Mouse (Mus musculus): ENCODE data around the gene Cmss1. TPM values are rescaled to one million over a fixed set of nuclear protein-coding genes. Genes with fewer than 3 reads are reported as not detected.

Gene Cmss1
- polyA plus RNA-seq, 1 experiment from 2014 or later = 38.8 TPM

DNA sequence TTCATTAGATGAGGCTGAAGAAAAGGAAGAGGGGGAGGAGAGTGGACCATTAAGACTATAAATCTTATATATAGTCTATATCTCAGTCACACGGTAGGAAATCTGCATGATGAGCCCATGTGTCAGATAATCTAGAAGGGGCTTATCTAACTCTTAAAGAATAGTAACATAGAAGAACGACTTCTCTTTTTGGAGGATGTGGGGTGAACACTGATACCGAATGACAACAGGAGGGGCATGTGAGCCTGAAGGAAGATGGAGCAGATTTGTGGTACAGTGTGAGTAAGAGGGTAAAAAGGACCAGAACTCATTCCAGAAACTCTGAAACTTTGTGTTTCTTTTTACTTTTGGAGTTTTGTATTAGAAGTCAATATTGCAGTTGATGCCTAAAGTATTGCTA is 97.6 kb downstream of the Cmss1 start:
- H3K4me2 ChIP-seq (replicated peaks) = no peak overlapping the region
- no peak overlapping the region for H3K4me3 ChIP-seq (replicated peaks; ENCODE audit: low read length)
- no peaks in the 10 kb centered on the region for H3K36me3 ChIP-seq (replicated peaks; ENCODE audit: control insufficient read depth, insufficient read depth)
- no peaks in the 10 kb centered on the region for H3K4me1 ChIP-seq (replicated peaks; ENCODE audit: control insufficient read depth, insufficient read depth, low read length)
- no peak overlapping the region for H3K9ac ChIP-seq
- no peak for ATAC-seq (ENCODE audit: low FRiP score)
- WGBS = 95% methylated on average over 3 of the region's 3 CpGs
- H3K27me3 ChIP-seq (ENCODE audit: control insufficient read depth, insufficient read depth, low read length) = no peaks in the 10 kb centered on the region
- no peak for DNase-seq (ENCODE audit: low spot score)
- no peak overlapping the region for H3K27ac ChIP-seq
- H3K9me3 ChIP-seq (ENCODE audit: control insufficient read depth, low read length) = no peaks in the 10 kb centered on the region

DNA sequence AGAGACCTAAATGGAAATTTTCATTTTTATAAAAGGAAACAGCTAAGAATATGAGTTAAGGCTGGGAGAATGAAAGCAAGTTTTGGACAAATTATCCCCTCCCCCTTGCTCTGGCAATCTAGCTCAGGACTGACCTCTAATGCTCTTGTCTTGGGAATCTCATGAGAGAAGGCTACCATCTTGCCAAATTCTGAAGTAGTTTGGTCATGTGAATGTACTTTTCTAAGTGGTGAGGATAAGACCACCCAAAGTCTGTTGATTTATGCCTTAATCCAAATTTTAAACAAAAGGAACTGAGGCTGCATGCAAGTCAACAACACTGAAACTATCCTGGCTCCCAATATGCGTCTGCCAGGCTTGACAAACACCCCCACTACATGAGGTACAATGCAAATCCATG is 98.3 kb downstream of the Cmss1 start:
- Histone ChIP-seq H3K27me3 (ENCODE audit: control insufficient read depth, insufficient read depth, low read length) (no peaks in the 10 kb centered on the region), H3K4me2 (replicated peaks) (no peak overlapping the region), H3K9ac (no peak overlapping the region), H3K9me3 (ENCODE audit: control insufficient read depth, low read length) (no peaks in the 10 kb centered on the region), H3K36me3 (replicated peaks; ENCODE audit: control insufficient read depth, insufficient read depth) (no peaks in the 10 kb centered on the region), H3K27ac (no peak overlapping the region), H3K4me3 (replicated peaks; ENCODE audit: low read length) (no peak overlapping the region), H3K4me1 (replicated peaks; ENCODE audit: control insufficient read depth, insufficient read depth, low read length) (no peaks in the 10 kb centered on the region)
- DNase-seq (ENCODE audit: low spot score) (no peak), ATAC-seq (ENCODE audit: low FRiP score) (no peak)
- 100% methylated on average over 1 of the region's 1 CpGs for WGBS

DNA sequence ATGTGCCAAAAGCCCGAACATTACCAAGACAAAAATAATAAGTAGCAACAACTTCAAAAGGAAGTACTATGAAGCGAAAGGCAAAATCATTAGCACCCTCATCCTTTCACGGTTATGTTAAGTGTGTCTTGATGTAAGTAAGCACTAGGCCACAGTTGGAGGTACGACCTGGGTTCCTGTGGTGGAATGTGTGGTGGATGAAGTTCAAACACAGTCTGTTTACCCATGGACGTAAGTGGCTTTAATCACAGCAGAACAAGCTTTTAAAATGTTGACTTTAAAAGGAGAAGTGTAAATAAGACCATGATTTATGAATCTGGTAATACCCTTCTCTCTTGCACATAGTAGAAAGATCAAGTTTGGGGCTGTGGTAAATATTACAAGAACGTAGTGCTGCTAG is 100.5 kb downstream of the Cmss1 start:
- Histone ChIP-seq H3K4me1 (replicated peaks; ENCODE audit: control insufficient read depth, insufficient read depth, low read length) (no peaks in the 10 kb centered on the region), H3K27ac (no peak overlapping the region), H3K36me3 (replicated peaks; ENCODE audit: control insufficient read depth, insufficient read depth) (no peaks in the 10 kb centered on the region), H3K4me3 (replicated peaks; ENCODE audit: low read length) (no peak overlapping the region), H3K9me3 (ENCODE audit: control insufficient read depth, low read length) (no peaks in the 10 kb centered on the region), H3K4me2 (replicated peaks) (no peak overlapping the region), H3K9ac (no peak overlapping the region), H3K27me3 (ENCODE audit: control insufficient read depth, insufficient read depth, low read length) (no peaks in the 10 kb centered on the region)
- DNase-seq (ENCODE audit: low spot score) = no peak
- no peak for ATAC-seq (ENCODE audit: low FRiP score)
- WGBS = 89% methylated on average over 6 of the region's 6 CpGs

DNA sequence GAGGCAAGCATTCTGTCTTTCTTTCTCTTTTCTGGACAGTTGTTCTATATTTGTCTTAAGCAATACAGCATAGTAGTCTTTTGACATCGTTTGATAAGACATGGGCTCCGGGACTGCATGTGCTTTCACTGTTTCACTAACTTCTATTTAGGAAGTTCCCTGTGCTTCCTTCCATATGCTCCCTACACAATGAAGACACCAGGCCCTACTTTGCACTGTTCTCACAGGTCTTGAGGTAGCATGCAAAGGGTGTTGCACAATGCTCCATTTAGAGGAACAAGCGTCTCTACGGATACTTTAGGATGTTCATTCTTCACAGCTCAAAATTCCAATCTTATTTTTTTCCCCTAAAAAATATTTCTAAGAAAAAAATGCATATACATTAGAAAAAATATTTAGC is 101.9 kb downstream of the Cmss1 start:
- H3K4me3 ChIP-seq (replicated peaks; ENCODE audit: low read length) = no peak overlapping the region
- no peaks in the 10 kb centered on the region for H3K27me3 ChIP-seq (ENCODE audit: control insufficient read depth, insufficient read depth, low read length)
- H3K36me3 ChIP-seq (replicated peaks; ENCODE audit: control insufficient read depth, insufficient read depth) = no peaks in the 10 kb centered on the region
- WGBS = 95% methylated on average over 4 of the region's 4 CpGs
- no peaks in the 10 kb centered on the region for H3K9me3 ChIP-seq (ENCODE audit: control insufficient read depth, low read length)
- H3K9ac ChIP-seq = no peak overlapping the region
- DNase-seq (ENCODE audit: low spot score) = no peak
- no peaks in the 10 kb centered on the region for H3K4me1 ChIP-seq (replicated peaks; ENCODE audit: control insufficient read depth, insufficient read depth, low read length)
- ATAC-seq (ENCODE audit: low FRiP score) = no peak
- H3K27ac ChIP-seq = no peak overlapping the region
- no peak overlapping the region for H3K4me2 ChIP-seq (replicated peaks)

DNA sequence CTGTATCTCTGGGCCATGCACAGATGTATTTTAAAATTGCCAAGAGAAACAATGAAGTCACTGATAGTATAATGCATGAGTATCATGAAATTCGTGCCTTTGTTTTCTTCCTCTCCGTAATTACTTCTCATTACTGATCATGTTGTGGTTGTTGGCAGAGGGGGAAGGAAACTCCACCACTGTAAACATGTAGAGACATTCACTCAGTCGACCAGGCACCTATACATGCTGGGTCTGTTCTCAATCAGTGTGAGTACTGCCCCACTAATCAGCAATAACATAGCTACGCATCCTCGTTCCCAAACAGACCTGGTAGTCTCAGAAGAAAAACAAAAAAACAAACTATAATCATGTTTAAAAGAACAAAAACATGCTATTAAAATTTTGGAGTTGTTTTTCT is 103.9 kb downstream of the Cmss1 start:
- WGBS = 79% methylated on average over 5 of the region's 5 CpGs
- no peak overlapping the region for H3K4me2 ChIP-seq (replicated peaks)
- H3K4me1 ChIP-seq (replicated peaks; ENCODE audit: control insufficient read depth, insufficient read depth, low read length) = no peaks in the 10 kb centered on the region
- H3K4me3 ChIP-seq (replicated peaks; ENCODE audit: low read length) = no peak overlapping the region
- ATAC-seq (ENCODE audit: low FRiP score) (no peak), DNase-seq (ENCODE audit: low spot score) (no peak)
- no peaks in the 10 kb centered on the region for H3K36me3 ChIP-seq (replicated peaks; ENCODE audit: control insufficient read depth, insufficient read depth)
- H3K27ac ChIP-seq = no peak overlapping the region
- H3K9ac ChIP-seq = no peak overlapping the region
- H3K27me3 ChIP-seq (ENCODE audit: control insufficient read depth, insufficient read depth, low read length) = no peaks in the 10 kb centered on the region
- no peaks in the 10 kb centered on the region for H3K9me3 ChIP-seq (ENCODE audit: control insufficient read depth, low read length)

DNA sequence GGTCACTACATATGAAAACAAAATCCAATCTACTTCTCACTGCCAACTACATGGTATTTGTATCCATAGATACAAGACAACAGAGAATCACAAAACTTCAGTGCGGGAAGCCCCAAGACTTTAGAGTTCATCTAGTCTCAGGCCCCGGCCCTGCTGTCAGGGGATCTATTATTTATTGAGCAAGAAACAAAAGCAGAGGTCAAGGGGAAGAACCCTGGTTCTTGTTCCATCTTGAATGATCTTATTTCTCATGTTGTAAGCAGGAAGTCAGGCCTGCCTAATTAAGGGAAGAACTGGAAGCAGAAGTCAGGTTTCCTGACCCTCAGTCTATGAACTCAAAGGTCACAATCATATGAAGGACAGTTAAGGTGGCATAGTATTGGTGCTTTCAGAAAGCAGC is 104.4 kb downstream of the Cmss1 start:
- no peaks in the 10 kb centered on the region for H3K36me3 ChIP-seq (replicated peaks; ENCODE audit: control insufficient read depth, insufficient read depth)
- H3K4me3 ChIP-seq (replicated peaks; ENCODE audit: low read length) = no peak overlapping the region
- no peak overlapping the region for H3K27ac ChIP-seq
- WGBS = 14% methylated on average over 2 of the region's 2 CpGs
- no peak overlapping the region for H3K4me2 ChIP-seq (replicated peaks)
- DNase-seq (ENCODE audit: low spot score) (no peak), ATAC-seq (ENCODE audit: low FRiP score) (no peak)
- no peaks in the 10 kb centered on the region for H3K9me3 ChIP-seq (ENCODE audit: control insufficient read depth, low read length)
- no peaks in the 10 kb centered on the region for H3K27me3 ChIP-seq (ENCODE audit: control insufficient read depth, insufficient read depth, low read length)
- no peak overlapping the region for H3K9ac ChIP-seq
- no peaks in the 10 kb centered on the region for H3K4me1 ChIP-seq (replicated peaks; ENCODE audit: control insufficient read depth, insufficient read depth, low read length)

DNA sequence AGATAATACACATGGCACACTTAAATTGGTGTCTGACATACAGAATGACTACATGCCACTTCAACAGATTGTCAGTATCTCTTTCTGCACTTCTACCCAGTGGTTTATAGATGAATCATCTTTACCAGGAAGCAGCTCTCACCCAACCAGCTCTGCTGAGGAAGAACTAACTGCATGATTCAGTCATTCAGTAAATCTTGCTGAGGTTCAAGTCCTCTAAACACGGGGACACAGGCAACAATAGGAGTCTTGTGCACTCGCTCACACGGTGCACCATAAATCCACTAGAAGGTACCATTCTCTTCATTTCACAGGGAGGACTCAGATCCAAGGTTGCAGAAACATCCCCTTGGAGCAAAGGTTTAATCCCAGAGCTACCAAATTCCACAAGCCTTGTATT is 105.8 kb downstream of the Cmss1 start:
- Histone ChIP-seq H3K9me3 (ENCODE audit: control insufficient read depth, low read length) (no peaks in the 10 kb centered on the region), H3K9ac (no peak overlapping the region)
- WGBS = 67% methylated on average over 3 of the region's 3 CpGs

DNA sequence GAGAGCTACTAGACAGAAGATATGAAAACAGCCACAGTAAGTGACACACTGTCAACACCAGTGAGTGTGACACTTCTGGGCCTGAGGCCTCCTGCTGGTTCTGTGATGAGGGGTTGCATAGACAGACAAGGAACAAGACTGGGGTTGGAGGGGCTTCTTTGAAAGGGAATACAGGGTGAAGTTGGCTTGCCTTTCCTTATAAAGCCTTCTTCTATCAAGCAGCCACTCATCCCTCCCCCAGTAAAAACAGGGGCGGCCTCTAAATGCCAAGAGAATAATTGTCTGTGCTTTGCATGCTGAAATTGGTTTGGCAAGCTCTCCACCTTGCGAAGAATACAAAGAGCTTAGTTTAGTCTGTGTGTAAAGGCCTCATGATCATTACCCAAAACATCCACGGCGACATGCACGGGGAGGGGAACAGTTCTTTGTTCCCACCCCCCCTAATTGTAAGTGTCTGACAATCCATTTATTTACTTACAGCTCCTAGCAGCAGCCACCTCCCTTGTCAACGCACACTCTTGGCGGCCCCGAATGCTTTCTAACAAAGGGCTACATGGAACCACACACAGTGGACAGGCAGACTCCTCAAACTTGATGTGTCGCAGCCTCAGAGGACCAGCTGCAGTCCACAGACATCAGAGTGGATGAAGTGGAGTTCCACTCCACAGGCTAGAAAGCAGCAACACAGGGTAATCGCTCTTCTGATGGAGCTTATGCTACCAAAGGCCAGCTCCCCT is 110.1 kb downstream of the Cmss1 start:
- ATAC-seq (ENCODE audit: low FRiP score) = peak; percentile 88
- 37% methylated on average over 10 of the region's 10 CpGs for WGBS
- H3K9ac ChIP-seq = no peak overlapping the region
- H3K9me3 ChIP-seq (ENCODE audit: control insufficient read depth, low read length) = no peaks in the 10 kb centered on the region
- H3K27ac ChIP-seq = no peak overlapping the region
- no peak overlapping the region for H3K4me2 ChIP-seq (replicated peaks)
- DNase-seq (ENCODE audit: low spot score) = no peak
- H3K27me3 ChIP-seq (ENCODE audit: control insufficient read depth, insufficient read depth, low read length) = no peaks in the 10 kb centered on the region
- no peak overlapping the region for H3K4me3 ChIP-seq (replicated peaks; ENCODE audit: low read length)
- H3K36me3 ChIP-seq (replicated peaks; ENCODE audit: control insufficient read depth, insufficient read depth) = no peaks in the 10 kb centered on the region
- H3K4me1 ChIP-seq (replicated peaks; ENCODE audit: control insufficient read depth, insufficient read depth, low read length) = 0 out of 2 replicates have a peak, but pooled peaks cover 5% of the 10 kb centered on the region

More for the DNA sequence above, 105.8 kb downstream of the Cmss1 start:
- Histone ChIP-seq H3K4me2 (replicated peaks) (no peak overlapping the region), H3K27ac (no peak overlapping the region), H3K4me3 (replicated peaks; ENCODE audit: low read length) (no peak overlapping the region), H3K27me3 (ENCODE audit: control insufficient read depth, insufficient read depth, low read length) (no peaks in the 10 kb centered on the region), H3K4me1 (replicated peaks; ENCODE audit: control insufficient read depth, insufficient read depth, low read length) (0 out of 2 replicates have a peak, but pooled peaks cover 5% of the 10 kb centered on the region), H3K36me3 (replicated peaks; ENCODE audit: control insufficient read depth, insufficient read depth) (no peaks in the 10 kb centered on the region)
- DNase-seq (ENCODE audit: low spot score) (no peak), ATAC-seq (ENCODE audit: low FRiP score) (no peak)

DNA sequence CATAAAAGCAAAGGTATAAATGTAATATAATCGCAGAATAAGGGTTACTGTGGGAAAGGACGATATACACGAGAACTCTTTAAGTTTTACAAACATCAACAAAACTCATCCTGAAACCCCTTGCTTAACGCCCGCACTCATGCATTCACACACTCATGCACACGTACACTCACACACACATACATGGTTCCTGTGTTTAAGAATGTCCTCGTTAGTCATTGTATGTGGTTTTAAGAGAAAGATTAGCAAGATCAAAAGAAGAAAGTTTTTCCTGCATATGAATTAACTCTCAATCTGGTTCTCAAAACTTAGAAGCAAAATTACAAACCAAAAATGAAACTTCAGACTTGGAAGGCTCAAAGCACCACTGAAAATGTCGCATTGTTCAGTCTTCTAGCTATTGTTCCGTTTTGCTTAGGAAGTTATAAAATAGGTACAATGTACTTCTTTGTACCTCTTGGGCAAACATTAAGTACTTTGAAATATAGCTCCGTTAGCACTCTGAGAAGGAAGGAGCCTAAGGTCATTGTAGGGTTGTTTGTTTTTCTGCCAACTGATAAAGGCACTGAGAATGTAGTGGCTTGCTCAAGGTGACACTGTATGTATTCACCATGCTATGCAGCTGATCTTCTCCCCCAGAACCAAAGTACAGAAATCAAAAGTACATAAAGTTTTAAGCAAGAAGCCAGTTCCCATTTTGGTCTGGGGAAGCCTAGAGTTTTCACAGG is 111.0 kb downstream of the Cmss1 start:
- H3K9ac ChIP-seq = no peak overlapping the region
- no peak overlapping the region for H3K27ac ChIP-seq
- 89% methylated on average over 10 of the region's 10 CpGs for WGBS
- ATAC-seq (ENCODE audit: low FRiP score) (no peak), DNase-seq (ENCODE audit: low spot score) (no peak)
- H3K27me3 ChIP-seq (ENCODE audit: control insufficient read depth, insufficient read depth, low read length) = no peaks in the 10 kb centered on the region
- H3K4me3 ChIP-seq (replicated peaks; ENCODE audit: low read length) = no peak overlapping the region
- 0 out of 2 replicates have a peak, but pooled peaks cover 5% of the 10 kb centered on the region for H3K4me1 ChIP-seq (replicated peaks; ENCODE audit: control insufficient read depth, insufficient read depth, low read length)
- no peaks in the 10 kb centered on the region for H3K9me3 ChIP-seq (ENCODE audit: control insufficient read depth, low read length)
- no peaks in the 10 kb centered on the region for H3K36me3 ChIP-seq (replicated peaks; ENCODE audit: control insufficient read depth, insufficient read depth)
- H3K4me2 ChIP-seq (replicated peaks) = no peak overlapping the region

Measured in hindbrain, embryonic 14.5 days (tissue).